Mouse (Mus musculus): Measurements from ENCODE around the gene Prss8. TPM values are rescaled to one million over a fixed set of nuclear protein-coding genes. Genes with fewer than 3 reads are reported as not detected.
A peak's percentile ranks its signal among the peaks of the same experiment; 100 is the strongest.

Prss8 gene
- polyA plus RNA-seq, 1 experiment, result 0.26 TPM

- TF ChIP-seq CTCF (IDR thresholded peaks at IDR 0.05; ENCODE audit: control insufficient read depth, insufficient read depth, insufficient replicate concordance, low read depth, low read length) (no peak), POLR2A (IDR thresholded peaks at IDR 0.05; ENCODE audit: control insufficient read depth, low read depth, low read length) (no peak)
- Histone ChIP-seq H3K36me3 (ENCODE audit: control insufficient read depth, insufficient read depth, low read length) (peaks cover 1% of the 10 kb centered on the region; the same call in 1 of the 2 replicates), H3K4me3 (ENCODE audit: control insufficient read depth, low read depth, low read length) (no peak overlapping the region), H3K4me1 (ENCODE audit: control insufficient read depth, insufficient read depth, low read length) (no peaks in the 10 kb centered on the region), H3K27me3 (ENCODE audit: control insufficient read depth, insufficient read depth, low read length) (no peaks in the 10 kb centered on the region), H3K27ac (ENCODE audit: control insufficient read depth, insufficient read depth, low read depth, low read length) (no peak overlapping the region)
Observed at GRCm38 (mm10) chr7:127918203-127918602, 11.7 kb downstream of the Prss8 start.

- peaks cover 1% of the 10 kb centered on the region; the same call in 1 of the 2 replicates for H3K36me3 ChIP-seq (ENCODE audit: control insufficient read depth, insufficient read depth, low read length)
- no peaks in the 10 kb centered on the region for H3K4me1 ChIP-seq (ENCODE audit: control insufficient read depth, insufficient read depth, low read length)
- no peak for TF ChIP-seq CTCF (IDR thresholded peaks at IDR 0.05; ENCODE audit: control insufficient read depth, insufficient read depth, insufficient replicate concordance, low read depth, low read length)
- no peak for TF ChIP-seq POLR2A (IDR thresholded peaks at IDR 0.05; ENCODE audit: control insufficient read depth, low read depth, low read length)
- H3K4me3 ChIP-seq (ENCODE audit: control insufficient read depth, low read depth, low read length), result no peak overlapping the region
- no peak overlapping the region for H3K27ac ChIP-seq (ENCODE audit: control insufficient read depth, insufficient read depth, low read depth, low read length)
- H3K27me3 ChIP-seq (ENCODE audit: control insufficient read depth, insufficient read depth, low read length), result no peaks in the 10 kb centered on the region
Observed at GRCm38 (mm10) chr7:127915293-127915692, 14.6 kb downstream of the Prss8 start.

GRCm38 (mm10) chr7:127912938-127913337 is 17.0 kb downstream of the Prss8 start:
- H3K4me3 ChIP-seq (ENCODE audit: control insufficient read depth, low read depth, low read length), result peak overlapping the region; percentile 92

GRCm38 (mm10) chr7:127912190-127912871 is 17.6 kb downstream of the Prss8 start, which contains the start of gene Kat8:
Kat8 (plus strand) TSS chr7:127912516.
- Histone ChIP-seq H3K27me3 (ENCODE audit: control insufficient read depth, insufficient read depth, low read length) (no peaks in the 10 kb centered on the region), H3K4me3 (ENCODE audit: control insufficient read depth, low read depth, low read length) (peak within 1 kb of the TSS; percentile 92), H3K27ac (ENCODE audit: control insufficient read depth, insufficient read depth, low read depth, low read length) (peak within 1 kb of the TSS; percentile 83), H3K36me3 (ENCODE audit: control insufficient read depth, insufficient read depth, low read length) (peaks cover 1% of the 10 kb centered on the region; the same call in 1 of the 2 replicates), H3K4me1 (ENCODE audit: control insufficient read depth, insufficient read depth, low read length) (no peaks in the 10 kb centered on the region)
- TF ChIP-seq CTCF (IDR thresholded peaks at IDR 0.05; ENCODE audit: control insufficient read depth, insufficient read depth, insufficient replicate concordance, low read depth, low read length) (no peak), POLR2A (IDR thresholded peaks at IDR 0.05; ENCODE audit: control insufficient read depth, low read depth, low read length) (peak; percentile 92)

More at GRCm38 (mm10) chr7:127912938-127913337, 17.0 kb downstream of the Prss8 start:
- H3K4me1 ChIP-seq (ENCODE audit: control insufficient read depth, insufficient read depth, low read length), result no peaks in the 10 kb centered on the region
- peak overlapping the region; percentile 13; the same call in 1 of the 2 replicates for H3K27ac ChIP-seq (ENCODE audit: control insufficient read depth, insufficient read depth, low read depth, low read length)
- H3K36me3 ChIP-seq (ENCODE audit: control insufficient read depth, insufficient read depth, low read length), result peaks cover 1% of the 10 kb centered on the region; the same call in 1 of the 2 replicates
- TF ChIP-seq POLR2A (IDR thresholded peaks at IDR 0.05; ENCODE audit: control insufficient read depth, low read depth, low read length) (no peak), CTCF (IDR thresholded peaks at IDR 0.05; ENCODE audit: control insufficient read depth, insufficient read depth, insufficient replicate concordance, low read depth, low read length) (no peak)
- no peaks in the 10 kb centered on the region for H3K27me3 ChIP-seq (ENCODE audit: control insufficient read depth, insufficient read depth, low read length)

GRCm38 (mm10) chr7:127908656-127909055 is 21.2 kb downstream of the Prss8 start:
- no peak overlapping the region for H3K4me3 ChIP-seq (ENCODE audit: control insufficient read depth, low read depth, low read length)
- no peaks in the 10 kb centered on the region for H3K36me3 ChIP-seq (ENCODE audit: control insufficient read depth, insufficient read depth, low read length)

GRCm38 (mm10) chr7:127907939-127908338 is 22.0 kb downstream of the Prss8 start:
- no peaks in the 10 kb centered on the region for H3K36me3 ChIP-seq (ENCODE audit: control insufficient read depth, insufficient read depth, low read length)
- no peak overlapping the region for H3K4me3 ChIP-seq (ENCODE audit: control insufficient read depth, low read depth, low read length)
- H3K27ac ChIP-seq (ENCODE audit: control insufficient read depth, insufficient read depth, low read depth, low read length), result no peak overlapping the region
- H3K4me1 ChIP-seq (ENCODE audit: control insufficient read depth, insufficient read depth, low read length), result peaks cover 8% of the 10 kb centered on the region
- no peaks in the 10 kb centered on the region for H3K27me3 ChIP-seq (ENCODE audit: control insufficient read depth, insufficient read depth, low read length)
- TF ChIP-seq POLR2A (IDR thresholded peaks at IDR 0.05; ENCODE audit: control insufficient read depth, low read depth, low read length) (no peak), CTCF (IDR thresholded peaks at IDR 0.05; ENCODE audit: control insufficient read depth, insufficient read depth, insufficient replicate concordance, low read depth, low read length) (no peak)

More at GRCm38 (mm10) chr7:127908656-127909055, 21.2 kb downstream of the Prss8 start:
- no peak overlapping the region for H3K27ac ChIP-seq (ENCODE audit: control insufficient read depth, insufficient read depth, low read depth, low read length)
- H3K27me3 ChIP-seq (ENCODE audit: control insufficient read depth, insufficient read depth, low read length), result no peaks in the 10 kb centered on the region
- H3K4me1 ChIP-seq (ENCODE audit: control insufficient read depth, insufficient read depth, low read length), result peaks cover 8% of the 10 kb centered on the region
- TF ChIP-seq POLR2A (IDR thresholded peaks at IDR 0.05; ENCODE audit: control insufficient read depth, low read depth, low read length) (no peak), CTCF (IDR thresholded peaks at IDR 0.05; ENCODE audit: control insufficient read depth, insufficient read depth, insufficient replicate concordance, low read depth, low read length) (no peak)

GRCm38 (mm10) chr7:127903971-127904796 is 25.7 kb downstream of the Prss8 start, which contains the start of gene Bckdk:
Bckdk (plus strand) TSS chr7:127904082.
- Histone ChIP-seq H3K27ac (ENCODE audit: control insufficient read depth, insufficient read depth, low read depth, low read length) (peak within 1 kb of the TSS; percentile 36; the same call in 1 of the 2 replicates), H3K36me3 (ENCODE audit: control insufficient read depth, insufficient read depth, low read length) (no peaks in the 10 kb centered on the region), H3K27me3 (ENCODE audit: control insufficient read depth, insufficient read depth, low read length) (no peaks in the 10 kb centered on the region), H3K4me1 (ENCODE audit: control insufficient read depth, insufficient read depth, low read length) (peaks cover 8% of the 10 kb centered on the region), H3K4me3 (ENCODE audit: control insufficient read depth, low read depth, low read length) (peak within 1 kb of the TSS; percentile 87)
- TF ChIP-seq POLR2A (IDR thresholded peaks at IDR 0.05; ENCODE audit: control insufficient read depth, low read depth, low read length) (peak; percentile 66), CTCF (IDR thresholded peaks at IDR 0.05; ENCODE audit: control insufficient read depth, insufficient read depth, insufficient replicate concordance, low read depth, low read length) (no peak)
